Mouse (Mus musculus): ENCODE results near the gene Prrt3.

Prrt3 gene

GRCm38 (mm10) chr6:113451839-113452238, 49.9 kb downstream of the Prrt3 start:
- no peak for DNase-seq (ENCODE audit: extremely low spot score, low spot score)

GRCm38 (mm10) chr6:113447639-113448038, 54.1 kb downstream of the Prrt3 start:
- DNase-seq (ENCODE audit: extremely low spot score, low spot score) = no peak

GRCm38 (mm10) chr6:113444207-113444965, 57.3 kb downstream of the Prrt3 start:
- no peak for DNase-seq (ENCODE audit: extremely low spot score, low spot score)

Measured in neural tube, embryonic 10.5 days (tissue).